Mouse (Mus musculus): Measurements from ENCODE around the gene Spryd3.

GRCm38 (mm10) chr15:102105360-102105759 is 30.7 kb downstream of the Spryd3 start:
- TF ChIP-seq POLR2A (IDR thresholded peaks at IDR 0.05; ENCODE audit: low read depth, low read length) (peak; percentile 29), CTCF (IDR thresholded peaks at IDR 0.05; ENCODE audit: borderline replicate concordance, insufficient read depth, low read length) (no peak)

Measured in embryonic fibroblast, embryonic 13.5 days (primary cell).